Mouse (Mus musculus): ENCODE results near the gene Tie1. TPM values are rescaled to one million over a fixed set of nuclear protein-coding genes. Genes with fewer than 3 reads are reported as not detected.

Gene Tie1
- not detected for polyA plus RNA-seq (2017; shearing (Covaris generic))

GRCm38 (mm10) chr4:118489717-118490132 is at the start of gene Tie1:
TSS of gene Tie1 (minus strand) at chr4:118490061.

GRCm38 (mm10) chr4:118526408-118527334 is 36.8 kb upstream of the Tie1 start, which contains the start of gene 2610528J11Rik:
TSS of gene 2610528J11Rik (plus strand) at chr4:118526999.

GRCm38 (mm10) chr4:118457345-118457975 is 32.4 kb downstream of the Tie1 start, which contains the start of gene Mpl:
TSS of gene Mpl (minus strand) at chr4:118457513.

GRCm38 (mm10) chr4:118436820-118437603 is 52.8 kb downstream of the Tie1 start, which contains the start of gene Cdc20:
TSS of gene Cdc20 (minus strand) at chr4:118437352.

GRCm38 (mm10) chr4:118427768-118428451 is 62.0 kb downstream of the Tie1 start, which contains the start of gene Elovl1:
TSS of gene Elovl1 (plus strand) at chr4:118428093.

Other genes with a start within 250 kb of the Tie1 start
- gene Ptprf, start 198.7 kb downstream of the Tie1 start, polyA plus RNA-seq (2017; shearing (Covaris generic)): 0.41 TPM
- 17.5 TPM for gene Szt2, start 80.8 kb downstream of the Tie1 start, polyA plus RNA-seq (2017; shearing (Covaris generic))
- gene Med8, start 80.7 kb downstream of the Tie1 start, polyA plus RNA-seq (2017; shearing (Covaris generic)): 125 TPM
- 187 TPM for gene Elovl1, start 62.0 kb downstream of the Tie1 start, polyA plus RNA-seq (2017; shearing (Covaris generic))
- 19.7 TPM for gene Cdc20, start 52.7 kb downstream of the Tie1 start, polyA plus RNA-seq (2017; shearing (Covaris generic))
- gene Mpl, start 32.5 kb downstream of the Tie1 start, polyA plus RNA-seq (2017; shearing (Covaris generic)): not detected
- gene 2610528J11Rik, start 36.9 kb upstream of the Tie1 start, polyA plus RNA-seq (2017; shearing (Covaris generic)): not detected
- not detected for gene Tmem125, start 54.0 kb upstream of the Tie1 start, polyA plus RNA-seq (2017; shearing (Covaris generic))
- not detected for gene Cfap57, start 130.7 kb upstream of the Tie1 start, polyA plus RNA-seq (2017; shearing (Covaris generic))
- gene Ebna1bp2, start 130.7 kb upstream of the Tie1 start, polyA plus RNA-seq (2017; shearing (Covaris generic)): 183 TPM
- not detected for gene Olfr62, start 168.9 kb upstream of the Tie1 start, polyA plus RNA-seq (2017; shearing (Covaris generic))
- gene Olfr1342, start 202.7 kb upstream of the Tie1 start, polyA plus RNA-seq (2017; shearing (Covaris generic)): not detected
- not detected for gene Olfr1341, start 213.5 kb upstream of the Tie1 start, polyA plus RNA-seq (2017; shearing (Covaris generic))
- not detected for gene Olfr1340, start 230.1 kb upstream of the Tie1 start, polyA plus RNA-seq (2017; shearing (Covaris generic))
- not detected for gene Olfr1339, start 242.1 kb upstream of the Tie1 start, polyA plus RNA-seq (2017; shearing (Covaris generic))